Mouse (Mus musculus) liver, embryonic 13.5 days (tissue): Measurements from ENCODE around the gene Foxc2. TPM values are rescaled to one million over a fixed set of nuclear protein-coding genes. Genes with fewer than 3 reads are reported as not detected.
A peak's percentile ranks its signal among the peaks of the same experiment; 100 is the strongest.

Source experiments
- ATAC-seq: fragments of 200-750 bp; cut with Nextera tagmentation; 2 replicates; pipeline ENCODE4 v1.8.0; 2017; ENCODE audit warnings: low read depth, mild to moderate bottlenecking, moderate number of reproducible peaks, moderate library complexity
- DNase-seq: peaks from one replicate; pipeline ENCODE4 v3.0.0; 2022
- H3K27ac ChIP-seq: fragments of 300-500 bp; sonication (generic); 2 replicates; pipeline ENCODE4 v1.5.1; 2015; ENCODE audit warnings: moderate library complexity, mild to moderate bottlenecking, inconsistent platforms
- H3K27me3 ChIP-seq: fragments of 300-500 bp; sonication (generic); 2 replicates; pipeline ENCODE4 v1.6.1; 2015; ENCODE audit warnings: mild to moderate bottlenecking, inconsistent platforms
- H3K36me3 ChIP-seq: fragments of 300-500 bp; sonication (generic); 2 replicates; pipeline ENCODE4 v1.6.1; 2015; ENCODE audit warnings: mild to moderate bottlenecking, inconsistent platforms
- H3K4me1 ChIP-seq: fragments of 300-500 bp; sonication (generic); replicated peaks from 2 replicates; pipeline ENCODE4 v1.6.1; 2015; ENCODE audit warnings: inconsistent platforms
- H3K4me2 ChIP-seq: fragments of 300-500 bp; sonication (generic); 2 replicates; pipeline ENCODE4 v1.6.1; 2015; ENCODE audit warnings: inconsistent platforms, mild to moderate bottlenecking, moderate library complexity
- H3K4me3 ChIP-seq: fragments of 300-500 bp; sonication (generic); replicated peaks from 2 replicates; pipeline ENCODE4 v1.5.1; 2015; ENCODE audit warnings: mild to moderate bottlenecking, inconsistent platforms
- H3K9ac ChIP-seq: fragments of 300-500 bp; sonication (generic); 2 replicates; pipeline ENCODE4 v1.6.1; 2015; ENCODE audit warnings: mild to moderate bottlenecking, inconsistent platforms
- H3K9me3 ChIP-seq: fragments of 300-500 bp; sonication (generic); replicated peaks from 2 replicates; pipeline ENCODE4 v1.6.1; 2016; ENCODE audit warnings: inconsistent platforms
- WGBS: fragments of 180-500 bp; shearing (Covaris S2); methylation state at CpG from one replicate; pipeline ENCODE4 v1.1.7; 2015; ENCODE audit not compliant: insufficient replicate concordance; 5-methylcytosine and 5-hydroxymethylcytosine counted together
- polyA plus RNA-seq: library from polyadenylated mRNA; unstranded; fragments of >200 nt; fragmentation: Nextera tagmentation; extraction: Ambion mirVana; gene quantifications from 2 replicates; pipeline ENCODE4 v1.2.1, GENCODE M21; 2015

Foxc2 gene
- polyA plus RNA-seq, 1 experiment from 2014 or later, result 0.22 TPM

GRCm38 (mm10) chr8:121122368-121122767 is 6.4 kb downstream of the Foxc2 start:
- WGBS, result 26% methylated on average over 7 of the region's 7 CpGs
- no peak for DNase-seq
- peaks cover 5% of the 10 kb centered on the region; the same call in 1 of the 2 replicates for H3K4me1 ChIP-seq
- H3K4me2 ChIP-seq, result no peak overlapping the region
- H3K9ac ChIP-seq, result no peak overlapping the region
- no peak overlapping the region for H3K4me3 ChIP-seq
- no peaks in the 10 kb centered on the region for H3K9me3 ChIP-seq
- no peak overlapping the region for H3K27ac ChIP-seq
- no peaks in the 10 kb centered on the region for H3K36me3 ChIP-seq
- ATAC-seq, result no peak
- peaks cover 100% of the 10 kb centered on the region for H3K27me3 ChIP-seq

DNA sequence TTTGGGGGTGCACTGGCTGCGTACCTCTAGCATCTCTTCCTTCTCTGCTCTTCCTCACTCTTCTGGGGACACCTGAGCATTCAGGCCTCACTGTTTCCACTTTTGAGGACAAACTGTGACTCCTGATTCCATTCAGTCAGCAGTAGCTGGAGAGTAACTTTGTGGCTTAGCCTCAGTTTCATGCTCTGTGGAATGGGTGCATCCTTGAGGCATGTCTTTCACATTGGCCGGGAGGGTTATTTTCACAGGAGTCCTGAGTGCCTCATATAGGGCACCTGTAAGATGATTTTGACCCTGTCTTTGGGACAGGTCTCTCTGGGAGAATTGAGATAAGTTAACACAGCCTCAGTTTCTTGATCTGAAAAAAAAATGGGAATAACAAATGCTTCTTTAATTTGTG is 7.1 kb downstream of the Foxc2 start:
- Histone ChIP-seq H3K4me1 (peaks cover 9% of the 10 kb centered on the region), H3K27me3 (peaks cover 100% of the 10 kb centered on the region), H3K27ac (no peak overlapping the region), H3K9me3 (no peaks in the 10 kb centered on the region), H3K36me3 (no peaks in the 10 kb centered on the region), H3K9ac (no peak overlapping the region), H3K4me2 (no peak overlapping the region), H3K4me3 (no peak overlapping the region)
- 51% methylated on average over 2 of the region's 2 CpGs for WGBS
- DNase-seq (no peak), ATAC-seq (no peak)

DNA sequence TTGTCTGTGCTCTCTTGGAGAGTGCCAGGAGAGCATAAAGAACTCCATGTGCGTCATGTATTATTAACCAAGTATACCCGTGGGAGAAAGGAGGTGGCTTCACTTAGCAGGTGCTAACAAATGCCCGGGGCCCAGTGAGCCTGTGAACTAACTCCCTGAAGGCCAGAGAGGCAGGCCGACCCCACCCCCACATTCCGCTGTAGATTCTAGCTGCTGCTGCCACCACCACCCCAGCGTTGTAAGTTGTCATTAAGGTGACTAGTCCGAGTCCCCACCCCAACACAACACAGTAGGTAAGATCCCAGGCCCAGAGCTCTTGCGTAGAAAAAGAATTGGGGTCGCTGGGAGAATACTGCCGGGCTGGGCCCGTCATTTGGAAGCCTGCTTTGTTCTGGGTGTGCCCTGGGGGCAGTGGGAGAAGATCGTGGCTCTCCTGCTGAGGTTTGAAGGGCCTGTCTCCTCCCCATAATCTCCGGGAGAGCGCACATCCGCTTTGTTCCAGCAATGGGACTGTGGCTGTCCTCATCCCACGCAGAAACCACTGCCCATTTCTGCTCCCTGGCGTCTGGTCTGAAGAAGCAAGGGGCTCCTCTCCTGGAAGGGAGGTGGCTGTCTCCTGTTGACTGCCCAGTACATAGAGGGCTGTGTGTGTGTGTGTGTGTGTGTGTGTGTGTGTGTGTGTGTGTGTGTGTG is 8.7 kb downstream of the Foxc2 start:
- H3K4me2 ChIP-seq, result no peak overlapping the region
- peaks cover 13% of the 10 kb centered on the region for H3K4me1 ChIP-seq
- DNase-seq (no peak), ATAC-seq (peak; percentile 23; the same call in 1 of the 2 replicates)
- peaks cover 100% of the 10 kb centered on the region for H3K27me3 ChIP-seq
- H3K9ac ChIP-seq, result no peak overlapping the region
- no peak overlapping the region for H3K4me3 ChIP-seq
- no peaks in the 10 kb centered on the region for H3K36me3 ChIP-seq
- no peak overlapping the region for H3K27ac ChIP-seq
- 6% methylated on average over 17 of the region's 17 CpGs for WGBS
- H3K9me3 ChIP-seq, result no peaks in the 10 kb centered on the region

GRCm38 (mm10) chr8:121125311-121125876 is 9.4 kb downstream of the Foxc2 start:
- H3K4me2 ChIP-seq, result peak overlapping the region; percentile 42
- H3K27me3 ChIP-seq, result peaks cover 100% of the 10 kb centered on the region
- 1% methylated on average over 36 of the region's 36 CpGs for WGBS
- no peak overlapping the region for H3K27ac ChIP-seq
- peaks cover 13% of the 10 kb centered on the region for H3K4me1 ChIP-seq
- H3K9me3 ChIP-seq, result no peaks in the 10 kb centered on the region
- ATAC-seq (peak; percentile 41; the same call in 1 of the 2 replicates), DNase-seq (no peak)
- peak overlapping the region; percentile 28; the same call in 1 of the 2 replicates for H3K4me3 ChIP-seq
- H3K9ac ChIP-seq, result peak overlapping the region; percentile 17; the same call in 1 of the 2 replicates
- H3K36me3 ChIP-seq, result no peaks in the 10 kb centered on the region

- 7% methylated on average over 6 of the region's 6 CpGs for WGBS
- peaks cover 100% of the 10 kb centered on the region for H3K27me3 ChIP-seq
- no peaks in the 10 kb centered on the region for H3K9me3 ChIP-seq
- H3K4me3 ChIP-seq, result no peak overlapping the region
- DNase-seq (no peak), ATAC-seq (no peak)
- H3K27ac ChIP-seq, result no peak overlapping the region
- no peaks in the 10 kb centered on the region for H3K36me3 ChIP-seq
- H3K9ac ChIP-seq, result no peak overlapping the region
- H3K4me1 ChIP-seq, result peaks cover 13% of the 10 kb centered on the region
- H3K4me2 ChIP-seq, result no peak overlapping the region
Measured at GRCm38 (mm10) chr8:121126191-121126590, 10.2 kb downstream of the Foxc2 start.

DNA sequence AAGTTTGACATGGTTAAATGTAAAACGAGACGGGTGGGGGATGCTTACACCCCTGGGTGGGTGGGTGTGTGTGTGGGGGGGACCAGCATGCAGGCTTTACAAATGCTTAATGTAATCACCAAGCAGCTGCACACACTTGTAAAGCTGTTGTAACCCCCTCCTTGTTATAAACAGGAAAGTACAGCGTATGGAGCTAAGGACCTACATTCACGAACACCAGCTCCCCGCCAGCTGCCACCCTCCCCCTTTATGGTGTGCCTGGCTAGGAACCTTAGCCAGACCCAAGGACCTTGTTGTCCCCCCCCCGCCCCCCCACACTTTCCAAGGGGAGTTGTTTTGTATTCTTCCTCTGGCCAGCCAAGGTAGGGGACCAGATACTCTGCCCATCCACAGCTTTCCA is 10.7 kb downstream of the Foxc2 start:
- no peak for DNase-seq
- Histone ChIP-seq H3K36me3 (no peaks in the 10 kb centered on the region), H3K27me3 (peaks cover 99% of the 10 kb centered on the region), H3K9me3 (no peaks in the 10 kb centered on the region), H3K4me2 (no peak overlapping the region), H3K27ac (no peak overlapping the region), H3K4me1 (peaks cover 13% of the 10 kb centered on the region), H3K9ac (no peak overlapping the region), H3K4me3 (no peak overlapping the region)
- no peak for ATAC-seq
- 8% methylated on average over 6 of the region's 6 CpGs for WGBS

GRCm38 (mm10) chr8:121127291-121127701 is 11.3 kb downstream of the Foxc2 start:
- Histone ChIP-seq H3K36me3 (no peaks in the 10 kb centered on the region), H3K4me3 (no peak overlapping the region), H3K9me3 (no peaks in the 10 kb centered on the region), H3K9ac (no peak overlapping the region), H3K4me1 (peaks cover 13% of the 10 kb centered on the region), H3K27ac (no peak overlapping the region), H3K27me3 (peaks cover 99% of the 10 kb centered on the region), H3K4me2 (no peak overlapping the region)
- ATAC-seq (no peak), DNase-seq (no peak)
- WGBS, result 2% methylated on average over 11 of the region's 11 CpGs

DNA sequence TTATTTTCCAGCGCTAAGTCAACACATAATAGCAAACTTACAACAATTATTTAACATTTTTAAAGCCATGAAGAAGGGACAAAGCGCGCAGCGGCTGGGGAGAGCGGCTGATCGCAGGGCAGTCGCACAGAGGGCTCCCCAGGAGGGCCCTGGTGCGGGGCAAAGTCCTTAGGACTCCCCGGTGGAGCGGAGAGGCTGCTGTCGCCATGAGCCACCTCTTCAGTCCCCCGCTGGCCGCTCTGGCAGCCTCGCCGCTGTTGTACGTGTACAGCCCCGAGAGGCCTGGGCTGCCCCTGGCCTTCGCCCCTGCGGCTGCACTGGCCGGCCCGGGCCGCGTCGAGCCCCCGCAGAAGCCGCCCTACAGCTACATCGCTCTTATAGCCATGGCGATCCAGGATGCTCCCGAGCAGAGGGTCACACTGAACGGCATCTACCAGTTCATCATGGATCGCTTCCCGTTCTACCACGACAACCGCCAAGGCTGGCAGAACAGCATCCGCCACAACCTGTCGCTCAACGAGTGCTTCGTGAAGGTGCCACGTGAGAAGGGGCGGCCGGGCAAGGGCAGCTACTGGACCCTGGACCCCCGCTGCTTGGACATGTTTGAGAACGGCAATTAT is 11.9 kb downstream of the Foxc2 start, which contains the start of gene Foxl1:
Foxl1 (plus strand) TSS at position 185 of the 620 bp plus-strand sequence.
- 2% methylated on average over 43 of the region's 43 CpGs for WGBS
- H3K27ac ChIP-seq, result no peak within 1 kb of the TSS
- H3K4me2 ChIP-seq, result peak within 1 kb of the TSS; percentile 12; the same call in 1 of the 2 replicates
- peak within 1 kb of the TSS; percentile 10 for H3K4me3 ChIP-seq
- no peak for DNase-seq
- peaks cover 13% of the 10 kb centered on the region for H3K4me1 ChIP-seq
- no peaks in the 10 kb centered on the region for H3K9me3 ChIP-seq
- H3K27me3 ChIP-seq, result peaks cover 96% of the 10 kb centered on the region
- no peaks in the 10 kb centered on the region for H3K36me3 ChIP-seq
- H3K9ac ChIP-seq, result no peak within 1 kb of the TSS; the same call in 1 of the 2 replicates
- ATAC-seq, result no peak

DNA sequence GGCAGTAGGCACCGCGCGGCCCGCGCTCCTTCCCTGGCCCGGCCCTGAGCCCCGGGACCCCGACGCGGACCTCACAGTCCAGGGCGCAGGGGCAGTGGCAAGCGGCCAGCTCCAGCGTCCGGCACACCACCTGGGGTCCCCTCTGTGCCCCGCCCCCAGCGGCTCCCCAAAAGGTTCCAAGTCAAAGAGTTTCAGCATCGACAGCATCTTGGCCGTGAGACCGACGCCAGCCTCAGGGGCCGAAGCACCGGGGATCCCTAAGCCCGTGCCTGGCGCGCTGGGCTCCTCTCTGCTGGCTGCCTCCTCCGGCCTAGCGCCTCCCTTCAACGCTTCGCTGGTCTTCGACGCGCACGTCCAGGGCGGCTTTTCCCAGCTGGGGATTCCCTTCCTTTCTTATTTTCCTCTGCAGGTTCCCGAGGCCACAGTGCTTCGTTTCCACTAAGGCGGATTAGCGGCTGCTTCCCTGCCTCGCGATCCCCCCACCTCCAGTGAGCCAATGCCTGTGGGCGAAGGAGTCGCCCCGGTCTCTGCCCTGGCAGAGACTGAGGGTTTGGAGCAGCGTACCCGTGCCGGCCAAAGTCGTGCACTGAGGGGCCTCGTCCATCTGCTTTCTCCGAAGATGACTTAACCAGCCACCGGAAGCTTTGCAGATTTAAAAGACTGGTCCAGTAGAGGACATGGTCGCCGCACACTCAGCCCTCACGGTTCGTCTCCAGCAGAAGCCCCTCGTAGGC is 12.7 kb downstream of the Foxc2 start:
- Histone ChIP-seq H3K27me3 (peaks cover 92% of the 10 kb centered on the region), H3K27ac (no peak overlapping the region), H3K9me3 (no peaks in the 10 kb centered on the region), H3K36me3 (no peaks in the 10 kb centered on the region), H3K4me2 (peak overlapping the region; percentile 12; the same call in 1 of the 2 replicates), H3K4me3 (peak overlapping the region; percentile 10), H3K9ac (no peak overlapping the region; the same call in 1 of the 2 replicates), H3K4me1 (peaks cover 13% of the 10 kb centered on the region)
- WGBS, result 3% methylated on average over 54 of the region's 55 CpGs
- DNase-seq (no peak), ATAC-seq (no peak)

DNA sequence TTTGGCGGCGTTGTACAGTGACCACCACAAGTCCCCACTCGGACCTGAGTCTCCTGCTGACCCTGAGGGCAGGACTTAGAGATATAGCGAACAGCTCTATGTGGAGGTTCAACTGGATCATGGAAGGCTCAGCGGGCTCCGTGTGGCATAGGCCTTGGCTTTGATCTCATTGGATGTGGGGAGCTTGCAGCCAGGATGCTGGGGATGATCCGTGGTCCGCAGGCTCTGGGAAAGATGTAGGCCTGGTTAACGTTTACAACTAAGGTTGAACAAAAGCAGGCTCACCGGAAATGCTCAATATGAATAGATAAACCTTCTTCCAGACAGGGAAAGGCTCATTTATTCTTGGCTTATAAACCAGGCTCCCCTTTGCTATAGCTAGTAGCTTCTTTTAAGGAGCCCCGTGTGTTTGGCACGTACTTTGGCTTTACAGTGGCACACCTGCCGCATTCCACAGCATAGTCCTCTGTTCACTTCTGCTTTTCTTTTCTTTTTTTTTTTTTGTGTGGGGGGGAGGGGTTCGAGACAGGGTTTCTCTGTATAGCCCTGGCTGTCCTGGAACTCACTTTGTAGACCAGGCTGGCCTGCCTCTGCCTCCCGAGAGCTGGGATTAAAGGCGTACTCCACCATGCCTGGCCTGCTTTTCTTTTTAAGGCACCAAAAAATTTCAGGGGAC is 13.4 kb downstream of the Foxc2 start:
- Histone ChIP-seq H3K4me2 (no peak overlapping the region), H3K9me3 (no peaks in the 10 kb centered on the region), H3K4me1 (peaks cover 13% of the 10 kb centered on the region), H3K27me3 (peaks cover 92% of the 10 kb centered on the region), H3K27ac (no peak overlapping the region), H3K9ac (no peak overlapping the region), H3K4me3 (no peak overlapping the region), H3K36me3 (no peaks in the 10 kb centered on the region)
- 16% methylated on average over 16 of the region's 16 CpGs for WGBS
- DNase-seq (no peak), ATAC-seq (no peak)
